Mouse (Mus musculus) embryonic facial prominence, embryonic 14.5 days (tissue): ENCODE measurements around the gene Fbxw11. TPM values are rescaled to one million over a fixed set of nuclear protein-coding genes. Genes with fewer than 3 reads are reported as not detected.
"Not testable (repeated sequence)": the region's sequence is repeated elsewhere in the genome, so short reads cannot be mapped to it uniquely, and the experiment has no call there.

ENCODE experiments used
- ATAC-seq: fragments of 200-750 bp; cut with Nextera tagmentation; 2 replicates; pipeline ENCODE4 v1.8.0; 2017; ENCODE audit warnings: low read depth, moderate number of reproducible peaks, moderate TSS enrichment
- DNase-seq: peaks from one replicate; pipeline ENCODE4 v3.0.0-alpha.2; 2015; ENCODE audit warnings: low spot score
- H3K27ac ChIP-seq: fragments of 300-500 bp; sonication (generic); replicated peaks from 2 replicates; pipeline ENCODE4 v1.5.1; 2014; ENCODE audit warnings: low read depth, mild to moderate bottlenecking, low read length, moderate library complexity
- H3K27me3 ChIP-seq: fragments of 300-500 bp; sonication (generic); replicated peaks from 2 replicates; pipeline ENCODE4 v1.6.1; 2014; ENCODE audit warnings: low read length; ENCODE audit not compliant: control insufficient read depth, insufficient read depth
- H3K36me3 ChIP-seq: fragments of 300-500 bp; sonication (generic); 2 replicates; pipeline ENCODE4 v1.6.1; 2014; ENCODE audit warnings: low read length, mixed read lengths; ENCODE audit not compliant: control insufficient read depth, insufficient read depth
- H3K4me1 ChIP-seq: fragments of 300-500 bp; sonication (generic); 2 replicates; pipeline ENCODE4 v1.6.1; 2014; ENCODE audit warnings: antibody characterized with exemption, low read length; ENCODE audit not compliant: control insufficient read depth, insufficient read depth
- H3K4me2 ChIP-seq: fragments of 300-500 bp; sonication (generic); 2 replicates; pipeline ENCODE4 v1.6.1; 2014; ENCODE audit warnings: low read depth, mild to moderate bottlenecking, low read length, moderate library complexity, mixed read lengths
- H3K4me3 ChIP-seq: fragments of 300-500 bp; sonication (generic); 2 replicates; pipeline ENCODE4 v1.5.1; 2014; ENCODE audit warnings: low read depth, mild to moderate bottlenecking, low read length
- H3K9ac ChIP-seq: fragments of 300-500 bp; sonication (generic); 2 replicates; pipeline ENCODE4 v1.6.1; 2014; ENCODE audit warnings: low read depth, mild to moderate bottlenecking, low read length, moderate library complexity, mixed read lengths
- H3K9me3 ChIP-seq: fragments of 300-500 bp; sonication (generic); 2 replicates; pipeline ENCODE4 v1.6.1; 2016; ENCODE audit warnings: low read length; ENCODE audit not compliant: control insufficient read depth
- WGBS: fragments of 180-500 bp; shearing (Covaris S2); extraction: QIAGEN DNeasy Blood & Tissue Kit; methylation state at CpG from one replicate; pipeline ENCODE4 v1.1.7; 2014; 5-methylcytosine and 5-hydroxymethylcytosine counted together
- polyA plus RNA-seq: library from polyadenylated mRNA; unstranded; fragments of >200 nt; fragmentation: Nextera tagmentation; extraction: Ambion mirVana; gene quantifications from 2 replicates; pipeline ENCODE4 v1.2.1, GENCODE M21; 2014

The Fbxw11 gene
- polyA plus RNA-seq, 1 experiment from 2014 or later, result 59.0 TPM

- H3K36me3 ChIP-seq, result no peaks in the 10 kb centered on the region
- no peak overlapping the region for H3K4me2 ChIP-seq
- no peak for ATAC-seq
- no peak overlapping the region for H3K4me3 ChIP-seq
- 75% methylated on average over 3 of the region's 3 CpGs for WGBS
- H3K27me3 ChIP-seq, result no peaks in the 10 kb centered on the region
- H3K9me3 ChIP-seq, result no peaks in the 10 kb centered on the region
- peaks cover 9% of the 10 kb centered on the region for H3K4me1 ChIP-seq
- no peak for DNase-seq
- no peak overlapping the region for H3K27ac ChIP-seq
- H3K9ac ChIP-seq, result no peak overlapping the region
These were observed 42.2 kb downstream of the Fbxw11 start for GRCm38 (mm10) chr11:32684690-32685254.

- Histone ChIP-seq H3K4me2 (no peak overlapping the region), H3K4me3 (no peak overlapping the region), H3K27me3 (no peaks in the 10 kb centered on the region), H3K27ac (no peak overlapping the region), H3K9me3 (no peaks in the 10 kb centered on the region), H3K36me3 (no peaks in the 10 kb centered on the region), H3K4me1 (peaks cover 3% of the 10 kb centered on the region; the same call in 1 of the 2 replicates), H3K9ac (no peak overlapping the region)
- ATAC-seq (no peak), DNase-seq (no peak)
- 90% methylated on average over 2 of the region's 2 CpGs for WGBS
These were observed 45.8 kb downstream of the Fbxw11 start for GRCm38 (mm10) chr11:32688245-32688855.

GRCm38 (mm10) chr11:32689510-32689909 lies 47.0 kb downstream of the Fbxw11 start:
- ATAC-seq (no peak), DNase-seq (no peak)
- no peaks in the 10 kb centered on the region for H3K9me3 ChIP-seq
- H3K27me3 ChIP-seq, result no peaks in the 10 kb centered on the region
- H3K4me3 ChIP-seq, result no peak overlapping the region
- H3K27ac ChIP-seq, result no peak overlapping the region
- no peak overlapping the region for H3K4me2 ChIP-seq
- 96% methylated on average over 1 of the region's 1 CpGs for WGBS
- H3K4me1 ChIP-seq, result 0 out of 2 replicates have a peak, but pooled peaks cover 2% of the 10 kb centered on the region
- H3K9ac ChIP-seq, result no peak overlapping the region
- H3K36me3 ChIP-seq, result no peaks in the 10 kb centered on the region

GRCm38 (mm10) chr11:32692834-32693233 lies 50.3 kb downstream of the Fbxw11 start:
- H3K27ac ChIP-seq, result no peak overlapping the region
- H3K27me3 ChIP-seq, result no peaks in the 10 kb centered on the region
- DNase-seq, result no peak
- no peak overlapping the region for H3K9ac ChIP-seq
- H3K9me3 ChIP-seq, result no peaks in the 10 kb centered on the region
- ATAC-seq, result no peak
- H3K36me3 ChIP-seq, result no peaks in the 10 kb centered on the region
- H3K4me2 ChIP-seq, result no peak overlapping the region
- 82% methylated on average over 1 of the region's 1 CpGs for WGBS
- H3K4me1 ChIP-seq, result 0 out of 2 replicates have a peak, but pooled peaks cover 2% of the 10 kb centered on the region
- H3K4me3 ChIP-seq, result no peak overlapping the region

- DNase-seq (peak; percentile 45), ATAC-seq (peak; percentile 37; the same call in 1 of the 2 replicates)
- 0 out of 2 replicates have a peak, but pooled peaks cover 2% of the 10 kb centered on the region for H3K4me1 ChIP-seq
- no peak overlapping the region for H3K4me3 ChIP-seq
- H3K27me3 ChIP-seq, result no peaks in the 10 kb centered on the region
- WGBS, result 56% methylated on average over 7 of the region's 7 CpGs
- no peaks in the 10 kb centered on the region for H3K9me3 ChIP-seq
- H3K36me3 ChIP-seq, result no peaks in the 10 kb centered on the region
- no peak overlapping the region for H3K27ac ChIP-seq
- no peak overlapping the region for H3K4me2 ChIP-seq
- H3K9ac ChIP-seq, result no peak overlapping the region
These were observed 51.1 kb downstream of the Fbxw11 start for GRCm38 (mm10) chr11:32693431-32694141.

- not testable (repeated sequence) for H3K4me3 ChIP-seq, H3K36me3 ChIP-seq, H3K4me2 ChIP-seq, H3K9ac ChIP-seq, H3K4me1 ChIP-seq, DNase-seq, H3K27me3 ChIP-seq, H3K27ac ChIP-seq, H3K9me3 ChIP-seq
- ATAC-seq, result 0 out of 2 replicates have a peak, but pooled peaks have one; percentile 18
- WGBS, result 49% methylated on average over 9 of the region's 9 CpGs
These were observed 51.9 kb downstream of the Fbxw11 start for GRCm38 (mm10) chr11:32694322-32695003.

GRCm38 (mm10) chr11:32696446-32697090 lies 54.0 kb downstream of the Fbxw11 start:
- no peak overlapping the region for H3K27ac ChIP-seq
- 36% methylated on average over 2 of the region's 2 CpGs for WGBS
- DNase-seq, result no peak
- H3K36me3 ChIP-seq, result no peaks in the 10 kb centered on the region
- no peak overlapping the region for H3K4me3 ChIP-seq
- no peaks in the 10 kb centered on the region for H3K9me3 ChIP-seq
- no peak overlapping the region for H3K4me2 ChIP-seq
- ATAC-seq, result no peak
- H3K27me3 ChIP-seq, result no peaks in the 10 kb centered on the region
- no peak overlapping the region for H3K9ac ChIP-seq
- 0 out of 2 replicates have a peak, but pooled peaks cover 6% of the 10 kb centered on the region for H3K4me1 ChIP-seq

- WGBS, result 64% methylated on average over 3 of the region's 3 CpGs
- Histone ChIP-seq H3K27me3 (no peaks in the 10 kb centered on the region), H3K4me1 (0 out of 2 replicates have a peak, but pooled peaks cover 6% of the 10 kb centered on the region), H3K9ac (no peak overlapping the region), H3K9me3 (no peaks in the 10 kb centered on the region), H3K4me3 (no peak overlapping the region), H3K36me3 (no peaks in the 10 kb centered on the region), H3K4me2 (no peak overlapping the region), H3K27ac (no peak overlapping the region)
- no peak for DNase-seq
- ATAC-seq, result no peak
These were observed 55.2 kb downstream of the Fbxw11 start for GRCm38 (mm10) chr11:32697695-32698094.
